In the genomic region with DNA sequence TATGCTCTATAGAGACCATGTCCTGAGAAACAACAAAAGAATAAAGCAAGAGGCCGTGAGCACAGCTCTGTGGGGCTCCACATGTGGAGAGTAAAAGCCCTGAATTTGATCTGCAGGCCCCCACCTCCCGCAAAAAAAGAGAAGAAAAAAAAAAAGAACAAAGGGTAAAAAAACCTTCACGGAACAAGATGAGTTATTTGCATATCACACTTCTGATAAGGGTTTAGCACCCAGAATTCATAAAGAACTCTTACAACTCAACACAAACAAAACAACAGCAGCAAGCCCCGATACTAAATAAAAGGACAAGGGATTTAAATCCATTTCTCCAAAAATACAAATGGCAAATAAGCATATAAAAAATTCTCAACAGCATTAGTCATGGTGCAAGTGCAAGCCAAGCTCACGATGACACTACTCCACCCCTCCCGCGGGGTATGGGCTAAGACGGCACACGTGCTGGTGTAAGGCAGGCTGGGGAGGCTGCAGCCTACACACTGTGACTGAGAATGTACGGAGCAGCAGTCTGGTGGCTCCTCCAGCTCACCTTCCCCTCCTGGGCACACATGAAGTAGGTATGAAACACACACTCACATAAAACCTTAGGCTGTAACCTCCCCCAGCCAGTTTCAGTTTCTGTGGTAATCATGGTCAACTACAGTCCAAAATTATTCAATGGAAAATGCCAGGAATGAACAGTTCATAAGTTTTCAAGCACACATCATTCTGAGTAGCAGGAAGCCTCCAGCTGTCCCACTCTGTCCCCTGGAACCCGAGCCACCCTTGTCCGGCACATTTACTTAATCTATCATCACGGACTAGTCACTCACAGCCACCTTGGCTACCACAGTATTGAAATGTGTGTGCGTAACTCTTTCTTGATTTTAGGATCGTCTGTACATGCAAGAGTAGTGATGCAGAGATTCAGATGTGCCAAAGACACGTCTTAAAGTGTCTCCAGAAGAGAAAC, we compare ENCODE assay signal across 8 mouse cellular contexts. TPM values are rescaled to one million over a fixed set of nuclear protein-coding genes. Genes with fewer than 3 reads are reported as not detected.
A peak's percentile ranks its signal among the peaks of the same experiment; 100 is the strongest.
DNase-seq lines count a peak whose midpoint lies in the region; ATAC-seq and TF ChIP-seq lines count a peak whose summit lies in the region.
"Had no signal": no experiment of that assay in that cellular context is flagged by ENCODE, and none has a peak within 500 bp of the region (broad histone marks: within the 10 kb centered on the region; RNA-seq: fewer than 3 reads in every experiment).

No protein-coding gene starts in this region.

- no peak for TF ChIP-seq CTCF in left cerebral cortex, adult 2 months (IDR thresholded peaks at IDR 0.05)

- H3K36me3 ChIP-seq in liver, embryonic 13.5 days: peaks cover 87% of the 10 kb centered on the region
- peaks cover 26% of the 10 kb centered on the region for H3K36me3 ChIP-seq in stomach, embryonic 15.5 days

- intact Hi-C loops in left cerebral cortex, adult 2 months (cut with DNase I): loop anchor here (2.0 to 5.0 kb wide), 2 partner anchors 19 to 66 kb away; a partner anchor contains a TSS
- intact Hi-C loops in left cerebral cortex, postnatal 4 days (cut with DNase I): no loop called here

- 0 out of 2 replicates have a peak overlapping the region, but pooled peaks have one; percentile 19 for H3K4me2 ChIP-seq in liver, embryonic 13.5 days
- H3K4me2 ChIP-seq in stomach, embryonic 15.5 days: no peak overlapping the region
- H3K4me2 ChIP-seq: embryonic facial prominence, embryonic 12.5 days had no signal

- no peak overlapping the region for H3K27ac ChIP-seq in left cerebral cortex, adult 2 months
- 0 out of 2 replicates have a peak overlapping the region, but pooled peaks have one; percentile 13 for H3K27ac ChIP-seq in liver, embryonic 13.5 days
- H3K27ac ChIP-seq in stomach, embryonic 15.5 days: 0 out of 2 replicates have a peak overlapping the region, but pooled peaks have one; percentile 14
- H3K27ac ChIP-seq: embryonic facial prominence, embryonic 12.5 days had no signal

- peak; percentile 45; the same call in 1 of the 2 replicates for ATAC-seq in liver, embryonic 13.5 days (ENCODE audit: low read depth)
- ATAC-seq in stomach, embryonic 15.5 days (ENCODE audit: insufficient read depth, low FRiP score, low read depth): no peak

- H3K9ac ChIP-seq in liver, embryonic 13.5 days: no peak overlapping the region
- no peak overlapping the region for H3K9ac ChIP-seq in stomach, embryonic 15.5 days
- H3K9ac ChIP-seq: embryonic facial prominence, embryonic 12.5 days had no signal

- H3K4me1 ChIP-seq in liver, embryonic 13.5 days (replicated peaks): peaks cover 52% of the 10 kb centered on the region
- H3K4me1 ChIP-seq in stomach, embryonic 15.5 days: 0 out of 2 replicates have a peak, but pooled peaks cover 4% of the 10 kb centered on the region
- H3K4me1 ChIP-seq: embryonic facial prominence, embryonic 12.5 days had no signal

- 67% methylated on average over 16 of the region's 16 CpGs for WGBS in liver, embryonic 13.5 days (ENCODE audit: insufficient replicate concordance)
- 69% methylated on average over 16 of the region's 16 CpGs for WGBS in stomach, embryonic 15.5 days

- H3K9me3 ChIP-seq in liver, embryonic 13.5 days (replicated peaks): no peaks in the 10 kb centered on the region
- no peaks in the 10 kb centered on the region for H3K9me3 ChIP-seq in stomach, embryonic 15.5 days
- H3K9me3 ChIP-seq: embryonic facial prominence, embryonic 12.5 days had no signal

- no peak overlapping the region for H3K4me3 ChIP-seq in left cerebral cortex, adult 2 months
- H3K4me3 ChIP-seq in liver, embryonic 13.5 days (replicated peaks): no peak overlapping the region
- no peak overlapping the region for H3K4me3 ChIP-seq in stomach, embryonic 15.5 days (replicated peaks)
- H3K4me3 ChIP-seq: embryonic facial prominence, embryonic 12.5 days had no signal

- H3K27me3 ChIP-seq in liver, embryonic 13.5 days: no peaks in the 10 kb centered on the region
- no peaks in the 10 kb centered on the region for H3K27me3 ChIP-seq in stomach, embryonic 15.5 days (replicated peaks)
- H3K27me3 ChIP-seq: embryonic facial prominence, embryonic 12.5 days had no signal

- peak; percentile 55 to 60 for DNase-seq in left cerebral cortex, adult 2 months (ENCODE audit: extremely low spot score in 1 of 2, low spot score in 2 of 2)
- DNase-seq in left cerebral cortex, postnatal 4 days: no peak
- DNase-seq in NIH3T3 (ENCODE audit: low read depth): peak; percentile 86
- DNase-seq in brain, adult 2 months (ENCODE audit: low read depth, low spot score): peak; percentile 90
- no peak for DNase-seq in liver, embryonic 13.5 days
- DNase-seq in layer of hippocampus, postnatal 10 days (ENCODE audit: low spot score in 2 of 2): no peak

RNA-seq across cellular contexts. Expression of a gene that starts 10.3 kb away (rescaled TPM):
- total RNA-seq in left cerebral cortex, adult 2 months (2021): 10 to 100 TPM; 33.8 to 37.7 TPM
- 1 to 10 TPM; 1.4 to 1.7 TPM for total RNA-seq in left cerebral cortex, postnatal 4 days (2021)
- polyA plus RNA-seq in liver, embryonic 13.5 days (2015; fragmentation: Nextera tagmentation; extraction: Ambion mirVana): 21.1 and 25.3 TPM in 2 replicates
- 7.1 and 9.8 TPM in 2 replicates for polyA plus RNA-seq in stomach, embryonic 15.5 days (2015; fragmentation: Nextera tagmentation; extraction: Ambion mirVana)
- total RNA-seq in layer of hippocampus, postnatal 10 days (2021): 1 to 10 TPM in 1 of 2 experiments, under 1 TPM in 1; 0.67 to 2.0 TPM

RNA-seq across cellular contexts. Expression of a gene that starts 18.9 kb away (rescaled TPM):
- total RNA-seq in left cerebral cortex, adult 2 months (2021): 100 to 1,000 TPM; 387 to 407 TPM
- 100 to 1,000 TPM; 446 to 469 TPM for total RNA-seq in left cerebral cortex, postnatal 4 days (2021)
- polyA plus RNA-seq in liver, embryonic 13.5 days (2015; fragmentation: Nextera tagmentation; extraction: Ambion mirVana): 77.9 and 84.9 TPM in 2 replicates
- 319 and 363 TPM in 2 replicates for polyA plus RNA-seq in stomach, embryonic 15.5 days (2015; fragmentation: Nextera tagmentation; extraction: Ambion mirVana)
- total RNA-seq in layer of hippocampus, postnatal 10 days (2021): 100 to 1,000 TPM; 424 to 481 TPM

RNA-seq across cellular contexts. Expression of a gene that starts 19.8 kb away (rescaled TPM):
- 1 to 10 TPM; 5.4 to 6.1 TPM for total RNA-seq in left cerebral cortex, adult 2 months (2021)
- total RNA-seq in left cerebral cortex, postnatal 4 days (2021): 1 to 10 TPM; 2.5 to 2.6 TPM
- polyA plus RNA-seq in liver, embryonic 13.5 days (2015; fragmentation: Nextera tagmentation; extraction: Ambion mirVana): 0.02 and 0.05 TPM in 2 replicates
- 0.73 and 1.0 TPM in 2 replicates for polyA plus RNA-seq in stomach, embryonic 15.5 days (2015; fragmentation: Nextera tagmentation; extraction: Ambion mirVana)
- total RNA-seq in layer of hippocampus, postnatal 10 days (2021): 1 to 10 TPM; 4.7 to 5.4 TPM

RNA-seq across cellular contexts. Expression of a gene that starts 29.4 kb away (rescaled TPM):
- 10 to 100 TPM; 21.2 to 29.4 TPM for total RNA-seq in left cerebral cortex, adult 2 months (2021)
- 10 to 100 TPM; 23.9 to 30.5 TPM for total RNA-seq in left cerebral cortex, postnatal 4 days (2021)
- 18.5 and 19.2 TPM in 2 replicates for polyA plus RNA-seq in liver, embryonic 13.5 days (2015; fragmentation: Nextera tagmentation; extraction: Ambion mirVana)
- polyA plus RNA-seq in stomach, embryonic 15.5 days (2015; fragmentation: Nextera tagmentation; extraction: Ambion mirVana): 35.0 and 38.5 TPM in 2 replicates
- 10 to 100 TPM; 26.9 to 40.4 TPM for total RNA-seq in layer of hippocampus, postnatal 10 days (2021)

RNA-seq across cellular contexts. Expression of a gene that starts 53.3 kb away (rescaled TPM):
- total RNA-seq in left cerebral cortex, adult 2 months (2021): 1 to 10 TPM; 3.3 to 4.3 TPM
- total RNA-seq in left cerebral cortex, postnatal 4 days (2021): 1 to 10 TPM; 5.3 to 5.8 TPM
- 8.4 and 8.6 TPM in 2 replicates for polyA plus RNA-seq in liver, embryonic 13.5 days (2015; fragmentation: Nextera tagmentation; extraction: Ambion mirVana)
- polyA plus RNA-seq in stomach, embryonic 15.5 days (2015; fragmentation: Nextera tagmentation; extraction: Ambion mirVana): 11.2 and 11.8 TPM in 2 replicates
- 1 to 10 TPM; 4.8 to 5.2 TPM for total RNA-seq in layer of hippocampus, postnatal 10 days (2021)

Comparison
In these comparisons a context has a peak if more than half of its experiments do, and no peak if none do; other contexts are left out.
1. DNase-seq: peak in left cerebral cortex, adult 2 months (2 of 2), NIH3T3 (single experiment) and brain, adult 2 months (single experiment); none in left cerebral cortex, postnatal 4 days (single experiment), liver, embryonic 13.5 days (single experiment) and layer of hippocampus, postnatal 10 days (0 of 2).
2. RNA of a gene that starts 10.3 kb away (total RNA-seq): 33.8 to 37.7 TPM in left cerebral cortex, adult 2 months; 0.67 to 2.0 TPM in layer of hippocampus, postnatal 10 days and 1.4 to 1.7 TPM in left cerebral cortex, postnatal 4 days; every median in the first group is over 10 times any median in the second.